Mouse (Mus musculus) heart, adult 9 months (tissue): ENCODE results near the gene Ttc32.

Experiments used
- DNase-seq, 2 experiments: peaks; one replicate each; pipeline ENCODE4 v3.0.0; 2022; ENCODE audit warnings: low spot score in 2 of 2

Ttc32 gene

DNA sequence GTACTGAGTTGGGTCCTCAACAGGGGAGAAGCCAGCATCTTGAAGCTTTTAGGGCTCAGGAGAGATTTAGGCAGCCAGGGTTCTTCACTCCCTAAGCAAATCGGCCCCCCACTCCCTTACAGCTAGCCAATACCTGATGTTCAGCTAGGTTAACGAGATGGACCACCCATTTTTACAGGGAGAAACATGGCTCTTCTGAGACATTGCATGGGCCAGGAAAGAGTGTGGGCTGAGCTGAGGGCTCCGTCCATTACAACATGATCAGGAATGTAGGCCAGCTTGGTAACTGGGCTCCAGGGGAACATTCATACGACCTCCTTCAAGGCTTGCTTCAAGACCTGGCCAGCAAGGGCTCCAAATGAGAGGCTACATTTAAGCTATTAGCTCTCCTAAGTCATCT, 16.9 kb downstream of the Ttc32 start:
- no peak for DNase-seq

DNA sequence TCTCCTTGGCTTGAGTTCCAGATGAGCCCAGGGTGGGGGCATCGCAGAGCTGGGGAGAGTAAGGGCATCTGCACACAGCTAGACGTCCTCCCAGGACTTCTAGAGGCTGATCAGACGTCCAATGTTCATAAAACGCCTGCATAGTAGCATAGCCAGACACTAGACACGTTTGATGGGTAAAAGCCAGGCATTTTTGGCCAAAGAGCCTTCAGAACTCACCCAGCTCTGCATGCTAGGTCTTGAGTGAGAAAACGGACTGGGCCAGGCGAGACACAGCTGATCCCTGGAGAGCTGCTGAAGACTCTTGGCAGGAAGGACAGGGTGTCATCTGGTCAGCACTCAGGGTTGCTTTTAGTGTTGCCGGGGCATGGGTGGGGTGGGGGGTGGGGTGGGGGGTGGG, 18.3 kb downstream of the Ttc32 start:
- DNase-seq: no peak

DNA sequence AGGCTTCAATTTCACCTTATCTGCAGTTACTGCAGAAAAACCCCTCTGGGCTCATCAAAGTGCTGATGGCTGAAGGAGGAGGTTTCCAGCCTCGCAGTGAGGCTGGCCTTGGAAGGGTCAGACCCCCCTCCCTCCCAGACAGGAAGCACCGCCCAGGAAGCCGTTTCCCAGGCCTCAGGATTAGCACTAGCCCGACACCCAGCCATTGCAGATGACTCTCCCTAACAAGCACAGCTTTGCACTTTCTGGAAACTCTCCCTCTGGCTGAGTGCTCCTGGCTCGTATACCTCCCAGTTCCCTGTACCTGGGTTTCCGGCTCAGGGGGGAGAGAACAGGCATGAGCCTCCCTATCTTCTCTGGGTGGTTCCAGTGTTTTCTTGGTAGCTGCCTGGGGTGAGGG, 21.0 kb downstream of the Ttc32 start:
- DNase-seq: no peak

DNA sequence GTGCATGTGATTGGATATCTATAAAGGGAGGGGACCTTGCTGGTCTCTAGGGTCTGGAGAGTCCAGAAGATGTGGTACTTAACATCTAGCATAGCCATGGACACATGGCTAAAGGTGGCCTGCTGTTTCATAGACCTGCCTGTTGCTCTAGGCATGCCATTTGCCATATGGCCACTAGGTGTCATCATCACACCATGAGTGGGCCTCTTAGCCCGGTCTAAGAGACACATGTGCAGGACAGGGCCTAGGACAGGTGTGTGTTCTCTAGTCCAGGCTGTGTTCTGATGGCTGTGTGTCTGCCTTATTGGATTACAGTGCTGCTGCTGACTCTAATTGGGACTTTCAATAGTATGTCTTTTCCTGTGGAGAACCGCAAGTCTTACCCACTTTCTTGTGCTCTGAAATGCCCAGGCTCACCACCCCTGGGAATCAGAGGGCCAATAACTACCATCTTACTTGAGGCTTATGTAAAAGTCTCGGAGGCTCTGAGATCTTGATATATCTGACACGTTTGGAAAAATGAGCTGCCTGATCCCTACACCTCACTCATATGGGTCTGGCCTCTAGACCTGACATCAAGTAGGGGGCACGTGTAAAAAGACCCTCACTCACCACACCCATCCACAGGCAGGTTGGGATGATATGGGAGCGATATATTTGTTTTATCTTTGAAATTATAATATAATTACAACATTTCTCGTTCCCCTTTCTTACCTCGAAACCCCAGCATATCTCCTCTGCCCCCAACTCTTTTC, 22.5 kb downstream of the Ttc32 start:
- DNase-seq: peak; percentile 68 to 82

DNA sequence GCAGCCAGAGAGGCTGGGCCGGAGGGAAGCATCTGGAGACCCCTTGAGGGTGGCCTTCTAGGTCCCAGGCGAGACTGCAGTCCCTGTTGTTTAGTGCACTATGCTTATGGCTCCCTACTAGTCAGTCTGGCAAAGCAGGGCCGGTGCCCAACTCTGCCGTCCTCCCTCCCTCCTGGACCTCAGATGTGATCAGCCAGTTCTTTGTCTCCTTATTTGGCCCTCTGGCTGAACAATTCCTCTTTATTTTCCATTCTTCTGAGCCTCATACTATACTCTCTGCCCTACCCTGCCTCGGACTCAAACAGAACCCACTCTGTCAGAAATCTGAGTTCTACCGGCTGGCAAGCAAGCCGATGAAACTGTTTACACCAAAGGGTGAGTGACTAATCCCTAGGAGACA, 23.5 kb downstream of the Ttc32 start:
- no peak for DNase-seq

DNA sequence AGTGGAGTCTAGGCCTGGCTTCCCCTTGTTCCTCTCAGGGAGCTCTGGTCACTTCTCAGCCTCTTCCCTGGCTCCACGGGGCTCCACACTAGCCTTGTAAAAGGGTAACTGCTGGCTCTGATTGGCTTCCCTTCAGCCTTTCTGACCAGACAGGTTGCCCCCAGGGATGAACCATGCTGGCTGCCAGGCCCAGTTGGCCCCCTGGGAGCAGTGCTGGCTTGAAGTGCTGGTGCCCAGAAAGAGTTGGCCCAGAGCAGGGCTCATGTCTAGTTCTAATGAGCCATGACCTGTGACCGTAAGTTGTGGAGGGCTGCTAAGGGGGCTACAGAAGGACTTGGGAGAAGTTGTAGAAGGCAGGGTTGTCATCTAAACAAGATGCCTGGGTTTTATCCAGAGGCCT, 24.2 kb downstream of the Ttc32 start:
- no peak for DNase-seq

DNA sequence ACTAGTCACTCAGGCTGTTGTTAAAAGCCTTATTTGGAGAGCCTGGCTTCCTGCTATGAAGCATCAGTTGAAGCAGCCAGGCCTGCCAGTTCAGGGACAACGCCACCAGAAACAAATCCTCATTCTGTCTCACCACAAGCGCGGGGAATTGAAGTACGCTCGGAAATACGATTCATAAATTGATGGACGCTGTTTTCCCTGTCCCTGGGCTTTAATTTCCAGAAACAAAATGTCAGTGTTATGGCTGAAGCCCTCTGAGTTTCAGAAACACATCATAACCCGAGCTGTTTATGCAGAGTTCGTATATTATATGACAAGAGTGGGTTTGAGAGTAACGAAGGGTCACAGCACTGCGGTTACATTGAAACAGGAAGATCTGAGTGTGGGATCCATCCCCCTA, 25.5 kb downstream of the Ttc32 start:
- DNase-seq: no peak

DNA sequence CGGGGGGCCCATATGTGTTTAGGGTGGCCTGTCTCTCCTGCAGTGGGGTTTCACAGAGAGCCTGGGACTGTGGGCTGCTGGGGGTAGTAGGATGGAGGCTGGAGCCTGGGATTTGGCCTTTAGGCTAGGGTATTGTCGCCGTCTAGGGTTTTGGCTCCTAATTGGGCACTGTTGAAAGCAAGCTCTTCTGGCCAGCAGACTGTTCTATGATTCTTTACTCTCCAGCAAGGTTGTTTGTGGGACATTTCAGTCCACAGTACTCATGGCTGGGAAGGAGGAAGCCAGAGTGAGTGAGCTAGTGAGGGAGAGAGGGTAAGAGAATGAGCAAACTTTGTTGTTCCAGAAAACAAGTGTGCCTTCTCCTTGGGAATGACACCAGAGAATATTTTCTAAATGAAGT, 29.7 kb downstream of the Ttc32 start:
- peak in 1 of 2 experiments; percentile 41 for DNase-seq

DNA sequence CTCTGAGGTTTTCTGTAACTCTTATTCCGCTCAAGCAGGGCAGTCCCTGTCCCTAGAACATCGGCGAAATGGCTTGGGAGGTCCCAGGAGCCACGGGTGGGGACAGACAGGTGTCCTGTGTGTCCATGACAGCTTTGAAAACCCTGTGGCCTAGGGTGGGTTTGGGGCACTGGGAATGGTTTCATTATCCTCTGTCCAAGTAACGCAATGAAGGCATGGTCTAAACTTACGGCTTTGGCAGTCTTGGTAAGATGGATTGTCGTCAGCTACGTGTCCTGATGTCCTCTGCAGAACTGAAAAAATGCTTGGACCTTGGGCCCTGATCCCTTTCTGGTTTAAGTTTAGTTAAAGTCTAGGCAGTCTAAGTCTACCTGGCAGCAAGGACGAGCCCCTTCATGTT, 30.2 kb downstream of the Ttc32 start:
- peak in 1 of 2 experiments; percentile 48 for DNase-seq

DNA sequence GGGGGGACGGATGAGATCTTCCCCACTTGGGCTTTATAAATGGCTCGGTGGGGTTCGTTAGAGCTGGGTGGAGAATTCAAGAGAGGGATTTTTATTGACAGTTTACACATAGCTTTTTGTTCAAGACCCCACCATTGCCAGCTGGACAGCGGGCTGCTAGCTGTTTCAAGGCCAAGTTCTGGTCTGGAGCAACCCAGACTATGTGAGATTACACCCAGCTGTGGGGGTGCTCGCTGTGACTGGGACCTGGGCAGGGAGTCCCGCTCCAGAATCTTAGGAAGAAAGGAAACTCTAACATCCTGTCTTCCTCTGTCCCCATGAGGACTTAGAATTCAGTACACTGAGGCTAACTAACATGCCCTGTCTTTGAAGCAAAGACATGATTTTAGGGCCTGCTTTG, 33.8 kb downstream of the Ttc32 start:
- peak; percentile 35 to 37 for DNase-seq

DNA sequence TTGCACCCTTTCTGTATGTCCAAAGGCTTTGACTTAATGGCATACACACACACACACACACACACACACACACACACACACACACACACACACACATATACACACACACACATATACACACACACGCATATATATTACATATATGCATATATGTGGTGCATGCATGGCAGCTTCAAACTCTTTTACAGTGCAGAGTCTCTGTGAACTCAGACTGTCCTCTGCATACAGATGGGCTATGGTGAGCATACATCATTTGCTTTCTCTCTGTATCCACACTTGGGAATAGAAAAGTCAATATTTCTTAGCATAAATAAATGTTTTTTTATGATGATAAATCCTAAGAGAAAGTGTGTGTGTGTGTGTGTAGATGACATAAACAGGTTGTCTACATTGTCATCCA, 41.3 kb downstream of the Ttc32 start:
- DNase-seq: no peak

DNA sequence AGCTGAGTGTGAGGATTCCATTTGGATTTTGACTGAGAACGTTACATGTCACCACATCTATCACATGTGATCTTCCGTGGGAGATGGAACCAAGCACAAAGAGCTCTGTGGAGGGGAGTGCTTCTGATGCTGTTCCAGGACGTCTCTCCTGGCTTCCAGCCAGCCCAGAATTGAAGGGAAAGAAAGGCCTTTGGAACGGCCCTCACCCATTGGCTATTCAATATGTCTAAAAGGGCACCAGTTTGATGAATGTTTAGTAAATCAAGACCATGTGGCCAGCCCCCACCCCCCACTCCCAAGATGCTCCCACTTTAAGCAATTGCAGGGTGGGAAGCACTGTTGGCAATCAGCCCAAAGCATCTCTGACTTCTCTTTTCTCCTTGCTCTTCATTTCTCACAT, 41.7 kb downstream of the Ttc32 start:
- DNase-seq: no peak

DNA sequence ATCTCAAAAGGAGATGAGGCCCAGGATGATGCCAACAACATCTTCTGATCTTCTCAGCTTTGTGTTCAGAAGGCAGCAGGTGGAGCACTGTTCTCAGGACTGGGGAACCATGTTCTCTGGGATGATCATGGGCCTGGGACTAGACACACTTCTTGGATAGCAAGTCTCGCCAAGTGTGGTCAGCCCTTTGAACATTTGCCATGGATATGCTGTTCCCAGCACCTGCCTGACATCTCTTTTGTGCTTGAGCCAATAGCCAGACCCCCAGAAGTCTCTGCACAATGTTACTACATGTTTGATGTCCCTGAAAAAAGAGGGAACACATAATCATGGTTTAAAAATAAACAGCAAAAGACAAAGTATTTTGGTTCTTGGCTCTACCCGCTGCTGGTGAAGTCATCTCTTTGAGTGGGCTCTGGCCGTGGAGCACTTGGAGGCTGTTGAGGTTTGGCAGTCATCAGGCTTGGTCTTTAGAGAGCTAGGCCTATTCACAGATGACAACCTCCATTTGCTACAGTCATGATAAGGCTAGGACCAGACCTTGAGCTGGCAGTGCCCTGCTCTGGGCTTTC, 47.8 kb downstream of the Ttc32 start:
- peak; percentile 78 to 79 for DNase-seq

DNA sequence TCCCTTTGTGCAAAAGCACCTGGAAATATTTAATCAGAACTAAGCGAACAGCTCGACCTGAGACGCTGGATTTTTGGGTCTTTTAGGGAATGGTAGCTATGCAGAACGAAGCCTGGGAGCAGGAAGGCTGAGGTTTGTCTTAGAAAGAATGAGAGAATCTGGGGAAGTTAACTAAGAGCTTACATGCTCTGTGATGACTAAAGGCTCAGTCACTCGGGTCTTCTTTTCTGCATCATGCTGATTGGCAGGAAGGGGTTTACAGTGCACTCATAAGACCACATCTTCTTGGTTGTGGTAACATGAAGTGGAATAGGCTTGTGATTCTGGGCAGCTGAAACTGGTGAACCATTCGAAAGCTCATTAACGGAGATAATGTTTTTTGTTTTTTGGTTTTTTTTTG, 60.4 kb downstream of the Ttc32 start:
- DNase-seq: no peak
